Mouse (Mus musculus) hindbrain, embryonic 14.5 days (tissue): ENCODE measurements around the gene Cpm. TPM values are rescaled to one million over a fixed set of nuclear protein-coding genes. Genes with fewer than 3 reads are reported as not detected.
"Not testable (repeated sequence)": the region's sequence is repeated elsewhere in the genome, so short reads cannot be mapped to it uniquely, and the experiment has no call there.

Experiments
- ATAC-seq: fragments of 200-750 bp; cut with Nextera tagmentation; 2 replicates; pipeline ENCODE4 v1.8.0; 2017; ENCODE audit warnings: moderate number of reproducible peaks, mild to moderate bottlenecking, moderate TSS enrichment, moderate library complexity; ENCODE audit not compliant: low FRiP score
- DNase-seq: peaks from one replicate; pipeline ENCODE4 v3.0.0-alpha.2; 2015; ENCODE audit warnings: low spot score
- H3K27ac ChIP-seq: fragments of 300-500 bp; sonication (generic); 2 replicates; pipeline ENCODE4 v1.5.1; 2014; ENCODE audit warnings: mild to moderate bottlenecking, moderate library complexity
- H3K27me3 ChIP-seq: fragments of 300-500 bp; sonication (generic); 2 replicates; pipeline ENCODE4 v1.6.1; 2014; ENCODE audit warnings: mild to moderate bottlenecking, low read length, mixed read lengths; ENCODE audit not compliant: control insufficient read depth, insufficient read depth
- H3K36me3 ChIP-seq: fragments of 300-500 bp; sonication (generic); replicated peaks from 2 replicates; pipeline ENCODE4 v1.6.1; 2014; ENCODE audit not compliant: control insufficient read depth, insufficient read depth
- H3K4me1 ChIP-seq: fragments of 300-500 bp; sonication (generic); replicated peaks from 2 replicates; pipeline ENCODE4 v1.6.1; 2014; ENCODE audit warnings: antibody characterized with exemption, low read length, mixed read lengths; ENCODE audit not compliant: control insufficient read depth, insufficient read depth
- H3K4me2 ChIP-seq: fragments of 300-500 bp; sonication (generic); replicated peaks from 2 replicates; pipeline ENCODE4 v1.6.1; 2014; ENCODE audit warnings: mild to moderate bottlenecking, moderate library complexity
- H3K4me3 ChIP-seq: fragments of 300-500 bp; sonication (generic); replicated peaks from 2 replicates; pipeline ENCODE4 v1.5.1; 2014; ENCODE audit warnings: mild to moderate bottlenecking, low read length
- H3K9ac ChIP-seq: fragments of 300-500 bp; sonication (generic); 2 replicates; pipeline ENCODE4 v1.6.1; 2014
- H3K9me3 ChIP-seq: fragments of 300-500 bp; sonication (generic); 2 replicates; pipeline ENCODE4 v1.6.1; 2016; ENCODE audit warnings: low read length; ENCODE audit not compliant: control insufficient read depth
- WGBS: fragments of 180-500 bp; shearing (Covaris S2); extraction: QIAGEN DNeasy Blood & Tissue Kit; methylation state at CpG from one replicate; pipeline ENCODE4 v1.1.7; 2014; 5-methylcytosine and 5-hydroxymethylcytosine counted together
- polyA plus RNA-seq: library from polyadenylated mRNA; unstranded; fragments of >200 nt; fragmentation: Nextera tagmentation; extraction: Ambion mirVana; gene quantifications from 2 replicates; pipeline ENCODE4 v1.2.1, GENCODE M21; 2014

Cpm gene
- polyA plus RNA-seq, 1 experiment from 2014 or later, result 3.0 TPM

GRCm38 (mm10) chr10:117598266-117598950, 30.9 kb upstream of the Cpm start:
- Histone ChIP-seq H3K4me3 (no peak overlapping the region), H3K4me1 (no peaks in the 10 kb centered on the region), H3K36me3 (no peaks in the 10 kb centered on the region), H3K9ac (no peak overlapping the region), H3K4me2 (no peak overlapping the region), H3K27ac (no peak overlapping the region), H3K27me3 (no peaks in the 10 kb centered on the region), H3K9me3 (no peaks in the 10 kb centered on the region)
- DNase-seq, result no peak
- 85% methylated on average over 10 of the region's 10 CpGs for WGBS
- no peak for ATAC-seq

GRCm38 (mm10) chr10:117598951-117599572, 30.2 kb upstream of the Cpm start:
- not testable (repeated sequence) for H3K4me3 ChIP-seq, DNase-seq, ATAC-seq, H3K9ac ChIP-seq, H3K4me1 ChIP-seq, H3K27me3 ChIP-seq, H3K36me3 ChIP-seq, H3K4me2 ChIP-seq, H3K27ac ChIP-seq, H3K9me3 ChIP-seq
- 87% methylated on average over 8 of the region's 8 CpGs for WGBS

GRCm38 (mm10) chr10:117601146-117602035, 27.9 kb upstream of the Cpm start:
- H3K9ac ChIP-seq, result no peak overlapping the region
- H3K4me1 ChIP-seq, result no peaks in the 10 kb centered on the region
- no peaks in the 10 kb centered on the region for H3K36me3 ChIP-seq
- H3K9me3 ChIP-seq, result no peaks in the 10 kb centered on the region
- DNase-seq, result no peak
- no peak for ATAC-seq
- H3K27ac ChIP-seq, result no peak overlapping the region
- no peaks in the 10 kb centered on the region for H3K27me3 ChIP-seq
- no peak overlapping the region for H3K4me3 ChIP-seq
- no peak overlapping the region for H3K4me2 ChIP-seq
- 80% methylated on average over 8 of the region's 8 CpGs for WGBS

- DNase-seq (no peak), ATAC-seq (no peak)
- H3K9me3 ChIP-seq, result no peaks in the 10 kb centered on the region
- WGBS, result 94% methylated on average over 3 of the region's 3 CpGs
- no peaks in the 10 kb centered on the region for H3K4me1 ChIP-seq
- H3K36me3 ChIP-seq, result no peaks in the 10 kb centered on the region
- no peak overlapping the region for H3K9ac ChIP-seq
- H3K27me3 ChIP-seq, result no peaks in the 10 kb centered on the region
- no peak overlapping the region for H3K4me3 ChIP-seq
- H3K27ac ChIP-seq, result no peak overlapping the region
- no peak overlapping the region for H3K4me2 ChIP-seq
These were observed 26.8 kb upstream of the Cpm start for GRCm38 (mm10) chr10:117602325-117603129.

- H3K36me3 ChIP-seq, result no peaks in the 10 kb centered on the region
- H3K9me3 ChIP-seq, result no peaks in the 10 kb centered on the region
- no peaks in the 10 kb centered on the region for H3K27me3 ChIP-seq
- H3K4me1 ChIP-seq, result no peaks in the 10 kb centered on the region
- H3K27ac ChIP-seq, result no peak overlapping the region
- ATAC-seq, result no peak
- no peak overlapping the region for H3K4me2 ChIP-seq
- WGBS, result 87% methylated on average over 8 of the region's 8 CpGs
- no peak for DNase-seq
- no peak overlapping the region for H3K4me3 ChIP-seq
- H3K9ac ChIP-seq, result no peak overlapping the region
These were observed 26.0 kb upstream of the Cpm start for GRCm38 (mm10) chr10:117603130-117603833.

- 92% methylated on average over 14 of the region's 14 CpGs for WGBS
- no peak for DNase-seq
- no peaks in the 10 kb centered on the region for H3K36me3 ChIP-seq
- H3K4me2 ChIP-seq, result no peak overlapping the region
- no peaks in the 10 kb centered on the region for H3K4me1 ChIP-seq
- no peaks in the 10 kb centered on the region for H3K9me3 ChIP-seq
- ATAC-seq, result no peak
- H3K27me3 ChIP-seq, result no peaks in the 10 kb centered on the region
- H3K9ac ChIP-seq, result no peak overlapping the region
- no peak overlapping the region for H3K27ac ChIP-seq
- H3K4me3 ChIP-seq, result no peak overlapping the region
These were observed 25.3 kb upstream of the Cpm start for GRCm38 (mm10) chr10:117603834-117604623.

GRCm38 (mm10) chr10:117604624-117605282, 24.5 kb upstream of the Cpm start:
- 85% methylated on average over 8 of the region's 8 CpGs for WGBS

More at GRCm38 (mm10) chr10:117604624-117605282, 24.5 kb upstream of the Cpm start:
- no peak overlapping the region for H3K9ac ChIP-seq
- no peak overlapping the region for H3K4me3 ChIP-seq
- no peaks in the 10 kb centered on the region for H3K4me1 ChIP-seq
- no peaks in the 10 kb centered on the region for H3K9me3 ChIP-seq
- ATAC-seq, result no peak
- no peak overlapping the region for H3K27ac ChIP-seq
- no peak for DNase-seq
- no peaks in the 10 kb centered on the region for H3K36me3 ChIP-seq
- H3K4me2 ChIP-seq, result no peak overlapping the region
- no peaks in the 10 kb centered on the region for H3K27me3 ChIP-seq
